Mouse (Mus musculus) bone marrow, adult 2 months (tissue): Measurements from ENCODE around the gene Ing3.

Experiments
- CTCF ChIP-seq: fragments of 200-500 bp; IDR thresholded peaks from 2 replicates; pipeline ENCODE4 v1.5.1; 2011; ENCODE audit warnings: low read length, control low read depth; ENCODE audit not compliant: control insufficient read depth, insufficient read depth
- POLR2A ChIP-seq: fragments of 200-500 bp; IDR thresholded peaks from 2 replicates; pipeline ENCODE4 v1.6.1; 2011; ENCODE audit warnings: low read depth, mild to moderate bottlenecking, control low read depth, low read length, borderline replicate concordance; ENCODE audit not compliant: control insufficient read depth

- TF ChIP-seq CTCF (no peak), POLR2A (no peak)
Measured at GRCm38 (mm10) chr6:22012099-22012498, 62.7 kb downstream of the Ing3 start.
